Mouse (Mus musculus): ENCODE results near the gene Nxn. TPM values are rescaled to one million over a fixed set of nuclear protein-coding genes. Genes with fewer than 3 reads are reported as not detected.

Gene Nxn
- polyA plus RNA-seq, 1 experiment, result 135 TPM

DNA sequence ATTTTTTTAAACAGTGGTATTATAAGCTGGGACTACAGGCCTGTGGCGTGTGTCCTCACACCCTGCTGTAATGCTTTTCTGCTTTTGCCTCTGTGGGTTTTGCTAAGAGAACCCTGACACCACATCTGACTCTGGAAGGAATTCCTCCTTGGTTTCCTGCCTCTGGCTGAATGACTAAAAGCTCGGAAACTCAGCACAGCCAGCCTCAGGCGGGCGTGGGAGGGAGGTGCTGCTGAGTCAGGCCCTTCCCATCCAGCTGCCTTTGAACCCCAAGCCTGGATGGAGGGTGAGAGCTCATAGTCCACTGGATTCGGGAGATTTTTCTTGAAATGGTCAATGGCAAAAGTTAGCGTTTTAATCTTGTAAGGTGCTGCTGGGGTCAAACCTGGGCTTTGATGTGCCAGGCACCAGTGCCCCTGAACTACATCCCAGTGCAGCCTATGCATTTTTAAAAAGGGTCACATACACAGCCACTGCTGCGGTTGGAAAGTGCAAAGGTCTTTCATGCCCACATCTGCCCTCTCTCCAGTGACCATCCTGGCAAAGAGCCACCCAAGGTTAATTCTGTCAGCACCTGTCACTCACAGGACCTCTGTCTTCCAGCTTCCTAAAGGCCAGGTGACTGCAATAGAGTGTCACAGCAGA is 113.4 kb downstream of the Nxn start:
- peaks cover 31% of the 10 kb centered on the region for H3K4me1 ChIP-seq (ENCODE audit: control insufficient read depth, insufficient read depth, low read length)
- TF ChIP-seq CTCF (IDR thresholded peaks at IDR 0.05; ENCODE audit: borderline replicate concordance, insufficient read depth, low read length), result no peak
- no peak for TF ChIP-seq POLR2A (IDR thresholded peaks at IDR 0.05; ENCODE audit: low read depth, low read length)
- H3K27ac ChIP-seq (ENCODE audit: insufficient read depth, low read length), result peak overlapping the region; percentile 92
- no peak overlapping the region for H3K4me3 ChIP-seq (ENCODE audit: insufficient read depth, low read length)

DNA sequence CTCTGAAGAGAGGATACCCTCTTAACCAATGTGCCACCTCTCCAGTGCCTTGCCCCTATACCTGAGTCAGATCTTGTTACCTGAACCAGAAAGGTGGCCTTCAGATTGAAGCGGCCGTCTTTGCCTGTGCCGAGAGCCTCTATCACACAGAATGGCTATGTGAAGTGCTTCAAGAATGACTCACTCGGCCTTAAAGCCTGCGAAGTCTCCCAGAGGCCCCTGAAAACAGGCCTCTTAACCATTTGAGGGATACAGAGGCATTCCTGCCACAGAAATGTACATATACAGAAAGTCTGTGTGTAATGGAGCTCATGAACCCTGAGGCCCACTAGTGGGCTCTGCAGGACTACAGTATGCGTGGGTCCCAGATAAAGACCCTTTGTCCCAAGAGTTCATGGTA is 115.1 kb downstream of the Nxn start:
- Histone ChIP-seq H3K4me1 (ENCODE audit: control insufficient read depth, insufficient read depth, low read length) (peaks cover 28% of the 10 kb centered on the region), H3K27ac (ENCODE audit: insufficient read depth, low read length) (peak overlapping the region; percentile 87), H3K4me3 (ENCODE audit: insufficient read depth, low read length) (no peak overlapping the region)
- no peak for TF ChIP-seq POLR2A (IDR thresholded peaks at IDR 0.05; ENCODE audit: low read depth, low read length)
- TF ChIP-seq CTCF (IDR thresholded peaks at IDR 0.05; ENCODE audit: borderline replicate concordance, insufficient read depth, low read length), result no peak

DNA sequence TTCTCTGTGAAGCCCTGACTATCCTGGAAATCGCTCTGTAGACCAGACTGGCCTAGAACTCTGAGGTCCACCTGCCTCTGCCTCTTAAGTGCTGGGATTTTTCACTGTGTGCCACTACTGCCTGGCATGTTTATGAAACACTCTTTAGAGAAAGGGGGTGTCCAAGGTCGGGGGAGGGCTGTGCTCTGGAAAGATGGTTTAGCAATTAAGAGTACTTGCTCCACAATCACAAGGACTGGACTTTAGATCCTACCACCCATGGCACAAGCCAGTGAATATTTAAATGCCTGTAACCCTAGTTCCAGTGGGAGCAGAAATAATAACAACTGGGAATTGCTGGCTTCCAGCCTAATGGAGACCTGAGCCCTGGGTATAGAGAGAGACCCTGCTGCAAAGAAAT is 119.0 kb downstream of the Nxn start:
- no peak overlapping the region for H3K27ac ChIP-seq (ENCODE audit: insufficient read depth, low read length)
- peaks cover 10% of the 10 kb centered on the region for H3K4me1 ChIP-seq (ENCODE audit: control insufficient read depth, insufficient read depth, low read length)
- TF ChIP-seq CTCF (IDR thresholded peaks at IDR 0.05; ENCODE audit: borderline replicate concordance, insufficient read depth, low read length) (no peak), POLR2A (IDR thresholded peaks at IDR 0.05; ENCODE audit: low read depth, low read length) (no peak)
- no peak overlapping the region for H3K4me3 ChIP-seq (ENCODE audit: insufficient read depth, low read length)

DNA sequence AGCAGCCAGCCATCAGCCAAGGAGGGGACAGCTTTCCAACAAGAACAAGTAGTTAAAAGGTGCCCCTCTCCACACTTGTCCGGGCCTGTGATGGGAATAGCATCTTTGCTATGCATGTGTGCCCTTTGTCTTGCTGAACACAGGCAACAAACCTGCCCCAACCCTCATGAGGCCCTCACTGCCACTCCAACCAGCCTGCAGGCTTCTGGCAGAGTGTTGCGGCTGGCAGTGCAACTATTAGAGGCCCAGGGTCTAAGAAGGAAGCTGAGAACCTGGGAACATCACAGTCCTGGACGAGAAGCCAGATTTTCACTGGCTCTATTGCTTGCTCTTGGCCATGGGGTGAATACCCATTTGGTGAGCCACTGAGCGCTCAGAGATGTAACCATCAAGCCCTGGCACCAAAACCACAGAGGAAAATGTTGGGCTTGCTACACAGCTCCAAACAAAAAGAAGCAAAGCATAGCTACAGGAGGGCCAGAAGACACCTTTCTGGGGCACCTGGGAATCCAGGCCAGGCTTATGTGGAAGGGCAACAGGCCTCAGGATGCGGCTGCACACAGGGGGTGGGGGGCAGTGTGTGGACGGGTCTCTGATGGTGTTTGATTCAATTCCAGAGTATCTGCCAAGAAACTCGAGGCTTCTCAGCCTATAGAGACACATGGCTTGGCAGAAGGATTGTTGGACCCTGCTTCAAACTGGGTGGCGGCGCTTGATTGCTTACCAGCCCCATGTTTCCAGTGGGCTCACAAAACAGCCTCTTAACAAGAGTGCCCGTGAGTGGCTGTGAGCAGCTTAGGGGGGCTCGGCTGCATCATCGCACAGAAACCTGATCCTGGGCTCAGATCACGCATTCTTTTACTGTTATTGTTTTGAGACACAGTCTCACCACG is 119.7 kb downstream of the Nxn start:
- H3K27ac ChIP-seq (ENCODE audit: insufficient read depth, low read length), result 0 out of 2 replicates have a peak overlapping the region, but pooled peaks have one; percentile 1
- no peak for TF ChIP-seq POLR2A (IDR thresholded peaks at IDR 0.05; ENCODE audit: low read depth, low read length)
- no peak for TF ChIP-seq CTCF (IDR thresholded peaks at IDR 0.05; ENCODE audit: borderline replicate concordance, insufficient read depth, low read length)
- no peak overlapping the region for H3K4me3 ChIP-seq (ENCODE audit: insufficient read depth, low read length)
- peaks cover 3% of the 10 kb centered on the region for H3K4me1 ChIP-seq (ENCODE audit: control insufficient read depth, insufficient read depth, low read length)

DNA sequence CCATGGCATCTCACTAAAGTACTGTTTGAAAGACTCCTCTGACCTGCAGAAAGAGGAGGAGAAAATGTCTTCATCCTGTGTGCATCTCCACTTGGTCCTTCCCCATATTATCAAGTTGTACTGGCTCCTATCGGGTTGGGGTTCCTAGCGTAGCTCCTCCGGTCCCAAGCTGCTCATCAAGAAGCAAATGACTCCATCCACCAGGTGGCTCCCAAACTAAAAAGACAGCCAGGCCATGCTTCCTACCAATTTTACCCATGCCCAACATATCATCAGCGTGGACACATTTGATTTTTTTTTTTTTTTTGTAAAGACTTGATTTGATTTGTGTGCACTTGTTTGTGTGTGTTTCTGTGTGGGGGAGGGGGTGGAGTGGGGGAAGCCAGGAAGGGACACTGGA is 126.5 kb downstream of the Nxn start:
- TF ChIP-seq CTCF (IDR thresholded peaks at IDR 0.05; ENCODE audit: borderline replicate concordance, insufficient read depth, low read length) (no peak), POLR2A (IDR thresholded peaks at IDR 0.05; ENCODE audit: low read depth, low read length) (no peak)
- Histone ChIP-seq H3K4me3 (ENCODE audit: insufficient read depth, low read length) (no peak overlapping the region), H3K4me1 (ENCODE audit: control insufficient read depth, insufficient read depth, low read length) (no peaks in the 10 kb centered on the region), H3K27ac (ENCODE audit: insufficient read depth, low read length) (no peak overlapping the region)

DNA sequence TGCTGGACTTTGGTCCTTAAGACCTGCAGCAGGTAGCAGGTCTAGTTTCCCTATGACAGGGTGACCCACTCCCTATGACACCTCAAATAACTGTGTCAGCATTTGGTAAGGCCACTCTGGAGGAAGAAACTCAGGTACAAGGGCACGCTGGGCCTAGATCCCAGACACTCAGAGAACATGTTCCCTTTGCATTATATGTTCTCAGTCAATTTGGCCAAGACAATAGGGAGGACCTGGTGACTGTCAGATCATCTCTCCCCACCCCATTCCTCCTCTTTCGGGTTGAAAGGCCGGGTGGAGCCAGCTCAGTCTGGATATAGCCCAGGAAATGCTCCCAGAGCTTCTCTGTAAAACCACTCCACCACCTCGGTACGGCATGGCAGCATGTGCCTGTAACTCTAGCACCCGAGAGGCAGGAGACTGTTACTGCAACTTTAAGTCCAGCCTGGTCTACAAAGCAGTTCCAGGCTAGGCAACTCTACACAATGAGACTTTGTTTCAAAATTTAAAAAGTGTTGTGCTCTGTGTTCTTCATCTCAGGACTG is 130.3 kb downstream of the Nxn start:
- Histone ChIP-seq H3K4me1 (ENCODE audit: control insufficient read depth, insufficient read depth, low read length) (no peaks in the 10 kb centered on the region), H3K27ac (ENCODE audit: insufficient read depth, low read length) (no peak overlapping the region), H3K4me3 (ENCODE audit: insufficient read depth, low read length) (no peak overlapping the region)
- TF ChIP-seq CTCF (IDR thresholded peaks at IDR 0.05; ENCODE audit: borderline replicate concordance, insufficient read depth, low read length) (no peak), POLR2A (IDR thresholded peaks at IDR 0.05; ENCODE audit: low read depth, low read length) (no peak)

DNA sequence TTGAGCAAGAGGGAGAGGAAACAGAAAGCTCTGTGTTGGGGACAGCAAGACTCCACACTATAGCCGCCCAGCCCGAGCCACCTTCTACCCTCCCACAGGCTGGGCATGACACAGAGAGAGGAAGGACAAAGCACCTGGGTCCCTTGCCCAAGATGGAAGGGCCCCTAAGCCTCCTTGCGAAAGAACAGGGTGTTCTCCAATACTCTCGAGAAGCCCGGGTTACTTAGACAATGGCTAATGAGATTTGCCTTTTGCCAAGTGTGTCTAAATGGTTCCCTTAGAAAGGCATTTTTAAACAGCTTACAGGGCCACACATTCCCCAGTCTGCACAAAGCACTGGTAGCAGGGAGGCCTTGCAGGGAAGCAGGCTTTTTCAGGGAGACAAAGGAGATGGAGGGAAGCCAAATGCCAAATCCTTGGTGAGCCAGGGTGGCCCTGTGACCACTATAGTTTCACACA is 130.9 kb downstream of the Nxn start:
- TF ChIP-seq CTCF (IDR thresholded peaks at IDR 0.05; ENCODE audit: borderline replicate concordance, insufficient read depth, low read length) (no peak), POLR2A (IDR thresholded peaks at IDR 0.05; ENCODE audit: low read depth, low read length) (no peak)
- no peaks in the 10 kb centered on the region for H3K4me1 ChIP-seq (ENCODE audit: control insufficient read depth, insufficient read depth, low read length)
- no peak overlapping the region for H3K4me3 ChIP-seq (ENCODE audit: insufficient read depth, low read length)
- no peak overlapping the region for H3K27ac ChIP-seq (ENCODE audit: insufficient read depth, low read length)

DNA sequence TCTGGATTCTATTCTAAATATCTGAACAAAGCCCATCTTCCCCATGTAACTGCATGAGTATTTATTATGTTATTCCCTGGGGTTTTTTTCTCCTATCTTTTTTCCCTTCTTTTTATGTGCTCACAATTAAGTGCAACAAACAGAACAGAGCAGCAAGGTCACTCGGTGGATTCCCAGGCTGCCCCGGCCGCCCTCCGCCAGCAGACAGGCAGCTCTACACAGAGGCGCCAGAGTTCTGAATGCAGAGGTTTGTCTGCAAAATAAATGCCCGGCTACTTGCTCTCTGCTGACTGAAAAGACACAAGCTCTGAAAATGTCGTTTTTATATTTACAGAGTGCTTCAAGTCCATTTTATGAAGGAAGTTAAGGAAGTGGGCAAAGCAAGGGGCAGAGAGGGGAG is 131.4 kb downstream of the Nxn start:
- H3K4me1 ChIP-seq (ENCODE audit: control insufficient read depth, insufficient read depth, low read length), result no peaks in the 10 kb centered on the region
- no peak overlapping the region for H3K4me3 ChIP-seq (ENCODE audit: insufficient read depth, low read length)
- TF ChIP-seq CTCF (IDR thresholded peaks at IDR 0.05; ENCODE audit: borderline replicate concordance, insufficient read depth, low read length), result no peak
- no peak for TF ChIP-seq POLR2A (IDR thresholded peaks at IDR 0.05; ENCODE audit: low read depth, low read length)
- no peak overlapping the region for H3K27ac ChIP-seq (ENCODE audit: insufficient read depth, low read length)

DNA sequence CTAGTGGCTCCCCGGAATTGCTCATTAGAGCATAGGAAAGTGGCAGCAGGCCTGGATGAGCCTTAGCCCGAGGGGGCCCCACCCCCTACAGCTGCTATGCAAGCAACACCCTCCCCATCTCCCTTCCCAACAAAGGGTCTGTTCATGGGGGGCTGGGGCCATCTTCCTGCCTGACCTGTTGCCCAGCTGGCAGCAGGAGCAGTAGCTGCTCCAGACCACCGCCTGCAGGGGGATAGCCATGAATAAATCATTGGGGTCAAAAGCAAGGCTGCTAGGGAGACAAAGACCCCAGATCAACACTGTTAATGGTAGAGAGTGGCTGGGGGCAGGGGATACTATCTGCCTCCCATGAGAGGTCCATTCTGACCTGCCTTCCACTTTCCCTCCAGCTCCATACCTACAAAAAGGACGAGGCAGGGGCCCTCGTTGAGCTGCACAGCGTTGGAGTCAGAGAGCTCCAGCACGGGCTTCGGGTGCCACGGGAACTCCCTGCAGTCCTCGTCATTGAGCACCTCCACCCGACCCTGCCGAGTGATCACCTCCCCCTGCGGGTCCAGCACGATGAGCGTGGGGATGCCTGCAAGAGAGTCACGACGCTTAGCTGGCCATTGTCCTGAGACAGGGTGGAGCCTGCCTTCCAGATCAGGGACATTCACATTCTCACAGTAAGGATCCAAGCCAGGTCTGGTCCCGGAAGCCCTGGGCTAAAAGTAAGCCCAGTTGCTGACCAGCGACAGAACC is 136.2 kb downstream of the Nxn start:
- Histone ChIP-seq H3K4me3 (ENCODE audit: insufficient read depth, low read length) (no peak overlapping the region), H3K4me1 (ENCODE audit: control insufficient read depth, insufficient read depth, low read length) (no peaks in the 10 kb centered on the region), H3K27ac (ENCODE audit: insufficient read depth, low read length) (no peak overlapping the region)
- TF ChIP-seq POLR2A (IDR thresholded peaks at IDR 0.05; ENCODE audit: low read depth, low read length) (no peak), CTCF (IDR thresholded peaks at IDR 0.05; ENCODE audit: borderline replicate concordance, insufficient read depth, low read length) (no peak)

All from embryonic fibroblast, embryonic 13.5 days (primary cell).